Mouse (Mus musculus) thymus, postnatal 0 days (tissue): ENCODE results near the gene Tcta. TPM values are rescaled to one million over a fixed set of nuclear protein-coding genes. Genes with fewer than 3 reads are reported as not detected.
"Not testable (repeated sequence)": the region's sequence is repeated elsewhere in the genome, so short reads cannot be mapped to it uniquely, and the experiment has no call there.

Source experiments
- DNase-seq: peaks from one replicate; pipeline ENCODE4 v3.0.0-alpha.2; 2015; ENCODE audit warnings: low spot score
- polyA plus RNA-seq: library from polyadenylated mRNA; unstranded; fragments of >200 nt; fragmentation: Nextera tagmentation; extraction: Ambion mirVana; gene quantifications from 2 replicates; pipeline ENCODE4 v1.2.1, GENCODE M21; 2015

Gene Tcta
- polyA plus RNA-seq = 41.6 and 45.7 TPM in 2 replicates

GRCm38 (mm10) chr9:108305629-108306520 is at the start of gene Tcta, which contains the start of gene Rhoa:
Gene Tcta (minus strand): TSS chr9:108306160.
Gene Rhoa (plus strand): TSS chr9:108306129.
- DNase-seq = peak; percentile 100

GRCm38 (mm10) chr9:108349727-108350126 is 43.8 kb upstream of the Tcta start:
- no peak for DNase-seq

GRCm38 (mm10) chr9:108348290-108348680 is 42.3 kb upstream of the Tcta start:
- DNase-seq = peak; percentile 8

- DNase-seq = peak; percentile 86
These were observed 41.8 kb upstream of the Tcta start, which contains the start of gene Usp4 for GRCm38 (mm10) chr9:108347540-108348289. Gene Usp4 (plus strand): TSS chr9:108347853.

- DNase-seq = no peak
These were observed 41.1 kb upstream of the Tcta start for GRCm38 (mm10) chr9:108347024-108347423.

GRCm38 (mm10) chr9:108344471-108344870 is 38.5 kb upstream of the Tcta start:
- DNase-seq = no peak

GRCm38 (mm10) chr9:108343835-108344234 is 37.9 kb upstream of the Tcta start:
- DNase-seq = no peak

- DNase-seq = no peak
These were observed 37.4 kb upstream of the Tcta start for GRCm38 (mm10) chr9:108343331-108343730.

- peak; percentile 38 for DNase-seq
These were observed 36.4 kb upstream of the Tcta start for GRCm38 (mm10) chr9:108342301-108342831.

GRCm38 (mm10) chr9:108341801-108342200 is 35.8 kb upstream of the Tcta start:
- no peak for DNase-seq

GRCm38 (mm10) chr9:108341139-108341475 is 35.1 kb upstream of the Tcta start:
- no peak for DNase-seq

- peak; percentile 60 for DNase-seq
These were observed 34.5 kb upstream of the Tcta start for GRCm38 (mm10) chr9:108340258-108341138.

GRCm38 (mm10) chr9:108339886-108340257 is 33.9 kb upstream of the Tcta start:
- DNase-seq = no peak

GRCm38 (mm10) chr9:108338886-108339781 is 33.2 kb upstream of the Tcta start, which contains the start of gene Gpx1:
Gene Gpx1 (plus strand): TSS chr9:108338903.
- DNase-seq = peak; percentile 93

- no peak for DNase-seq
These were observed 32.6 kb upstream of the Tcta start for GRCm38 (mm10) chr9:108338551-108338885.

GRCm38 (mm10) chr9:108337848-108338550 is 32.0 kb upstream of the Tcta start:
- no peak for DNase-seq

GRCm38 (mm10) chr9:108325811-108326210 is 19.9 kb upstream of the Tcta start:
- DNase-seq = no peak

GRCm38 (mm10) chr9:108324784-108325183 is 18.8 kb upstream of the Tcta start:
- DNase-seq = no peak

GRCm38 (mm10) chr9:108322054-108322453 is 16.1 kb upstream of the Tcta start:
- DNase-seq = not testable (repeated sequence)
